Mouse (Mus musculus) CD8-positive naive resting alpha-beta T cell, adult 2 months (primary cell): Measurements from ENCODE around the gene E330021D16Rik.
A peak's percentile ranks its signal among the peaks of the same experiment; 100 is the strongest.

Experiments used
- DNase-seq, 2 experiments: peaks; one replicate each; pipeline ENCODE4 v3.0.0; 2022; ENCODE audit warnings: low read depth in 2 of 2, low spot score in 2 of 2

E330021D16Rik gene

GRCm38 (mm10) chr6:136422084-136422853 is 6.9 kb upstream of the E330021D16Rik start:
- DNase-seq = peak; percentile 55 to 70

- DNase-seq = peak; percentile 13 to 39
Measured at GRCm38 (mm10) chr6:136421059-136421458, 5.7 kb upstream of the E330021D16Rik start.

GRCm38 (mm10) chr6:136418889-136419835 is 3.8 kb upstream of the E330021D16Rik start:
- no peak for DNase-seq

DNA sequence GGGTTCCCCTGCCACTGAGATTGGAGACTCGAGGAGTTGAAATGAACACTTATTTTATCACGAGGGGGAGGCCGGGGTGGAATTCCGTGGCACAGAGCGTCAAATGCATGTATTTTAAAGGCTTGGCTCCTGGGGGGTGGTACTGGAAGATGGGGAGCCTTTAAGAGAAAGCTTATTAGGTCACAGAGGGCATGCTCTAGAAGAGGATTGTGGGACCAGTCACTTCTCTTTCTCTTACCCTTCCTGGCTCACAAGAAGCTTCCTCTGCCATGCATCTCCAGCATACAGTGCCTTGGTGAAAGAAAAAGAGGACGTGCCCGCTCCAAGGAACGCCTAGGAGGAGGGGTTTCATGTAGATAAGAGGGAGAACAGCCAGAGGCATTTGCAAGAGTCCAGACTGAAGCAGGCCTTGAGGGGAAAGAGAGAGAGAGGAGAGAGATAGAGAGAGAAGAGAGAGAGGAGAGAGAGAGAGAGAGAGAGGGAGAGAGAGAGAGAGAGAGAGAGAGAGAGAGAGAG is 3.0 kb upstream of the E330021D16Rik start:
- no peak for DNase-seq

GRCm38 (mm10) chr6:136417864-136418263 is 2.5 kb upstream of the E330021D16Rik start:
- no peak for DNase-seq

DNA sequence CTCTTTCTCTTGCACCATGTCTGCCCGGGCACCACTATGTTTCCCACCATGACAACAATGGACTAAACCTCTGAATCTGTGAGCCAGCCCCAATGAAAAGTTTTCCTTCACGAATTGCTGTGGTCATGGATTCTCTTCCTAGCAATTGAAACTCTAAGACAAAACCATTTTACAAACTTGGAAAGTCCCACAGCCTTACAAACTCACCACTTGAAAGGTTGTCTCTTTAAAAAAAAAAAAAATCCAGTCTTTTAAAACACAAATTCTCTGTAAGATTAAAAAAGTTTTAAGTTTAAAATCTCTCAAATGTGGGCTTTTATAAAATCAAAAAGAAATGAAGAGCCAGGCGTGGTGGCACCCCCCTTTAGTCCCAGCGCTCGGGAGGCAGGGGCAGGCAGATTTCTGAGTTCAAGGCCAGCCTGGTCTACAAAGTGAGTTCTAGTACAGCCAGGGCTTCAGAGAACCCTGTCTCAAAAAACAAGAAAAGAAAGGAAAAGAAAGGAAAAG is 1.5 kb downstream of the E330021D16Rik start:
- no peak for DNase-seq

DNA sequence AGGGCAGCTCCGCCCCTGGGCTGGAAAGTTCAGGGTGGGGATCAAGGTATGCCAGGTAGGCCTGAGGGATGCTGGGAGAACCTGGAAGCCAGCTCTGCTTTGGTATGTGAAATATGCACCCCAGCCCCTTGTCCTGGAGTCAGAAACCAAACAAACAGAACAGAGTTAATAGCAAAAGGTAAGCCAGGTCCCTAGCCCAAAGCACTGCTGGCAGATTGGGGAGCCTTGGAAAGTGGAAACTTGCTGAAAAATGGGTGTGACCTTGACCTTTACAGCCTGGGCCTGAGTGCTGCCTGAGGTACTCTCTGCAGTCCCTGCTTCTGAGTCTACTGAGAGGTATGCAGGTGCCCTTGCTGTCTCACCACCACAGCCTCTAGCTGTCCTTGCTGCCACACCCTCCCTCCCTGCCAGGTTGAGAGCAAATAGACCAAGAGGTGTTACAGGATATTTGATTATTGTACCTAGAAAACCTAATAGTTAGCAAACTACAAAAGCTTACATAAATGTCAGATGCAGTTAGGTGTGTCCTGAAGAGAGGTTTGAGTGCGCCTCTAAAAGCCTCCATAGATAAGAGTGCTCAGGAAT is 7.7 kb downstream of the E330021D16Rik start:
- DNase-seq = no peak

- no peak for DNase-seq
Measured at GRCm38 (mm10) chr6:136396860-136397259, 18.5 kb downstream of the E330021D16Rik start.

- DNase-seq = no peak
Measured at GRCm38 (mm10) chr6:136390262-136390661, 25.1 kb downstream of the E330021D16Rik start.

GRCm38 (mm10) chr6:136385287-136385686 is 30.1 kb downstream of the E330021D16Rik start:
- DNase-seq = no peak

- no peak for DNase-seq
Measured at GRCm38 (mm10) chr6:136383218-136383617, 32.2 kb downstream of the E330021D16Rik start.

DNA sequence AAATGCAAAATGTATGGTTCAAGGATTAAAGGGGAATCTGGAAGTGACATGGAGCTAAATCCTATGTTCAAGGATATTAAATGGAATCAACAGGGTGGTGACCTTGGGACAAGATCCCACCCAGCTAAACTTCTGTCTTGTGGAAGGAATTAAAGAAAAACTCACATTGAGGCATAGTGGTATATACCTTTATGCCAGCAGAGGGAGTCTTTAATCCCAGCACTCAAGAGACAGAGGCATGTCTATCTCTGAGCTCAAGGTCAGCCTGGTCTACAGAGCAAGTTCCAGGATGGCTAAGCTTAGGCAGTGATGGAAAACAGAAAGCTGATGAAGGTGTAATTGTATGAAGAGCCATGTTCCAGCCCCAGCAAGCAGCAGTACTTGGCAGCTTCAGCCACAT is 39.3 kb downstream of the E330021D16Rik start:
- no peak for DNase-seq

DNA sequence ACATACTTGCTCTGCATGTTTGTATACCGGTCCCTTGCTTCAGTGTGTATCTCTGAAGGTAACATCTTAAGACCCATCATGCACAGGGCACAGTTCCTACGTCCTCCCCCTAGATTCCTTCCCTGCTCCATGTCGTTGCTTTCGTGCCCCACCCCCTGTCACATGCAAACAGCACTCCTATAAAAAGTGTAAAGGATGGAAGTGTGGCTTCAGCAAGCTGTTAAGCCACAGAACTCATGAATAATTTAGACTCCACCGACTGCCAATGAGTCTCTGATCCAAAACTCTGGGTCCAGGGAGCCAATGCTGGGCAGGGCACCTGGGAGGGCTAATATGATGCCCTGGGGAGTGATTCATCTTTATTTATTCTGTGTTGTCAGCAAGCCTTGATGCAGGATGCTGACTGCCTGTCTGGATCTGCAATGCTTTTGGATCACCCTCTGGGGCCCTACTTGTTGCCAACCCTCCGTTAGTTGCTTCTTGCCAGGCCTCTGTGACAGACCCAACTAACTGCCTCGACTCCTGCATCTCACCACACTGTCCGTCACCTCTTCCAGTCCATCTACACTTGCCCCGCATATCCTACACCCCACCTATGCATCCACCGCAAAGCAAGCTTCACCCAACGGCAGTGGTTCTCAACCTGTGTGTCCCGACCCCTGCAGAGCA is 50.8 kb downstream of the E330021D16Rik start:
- DNase-seq = no peak

DNA sequence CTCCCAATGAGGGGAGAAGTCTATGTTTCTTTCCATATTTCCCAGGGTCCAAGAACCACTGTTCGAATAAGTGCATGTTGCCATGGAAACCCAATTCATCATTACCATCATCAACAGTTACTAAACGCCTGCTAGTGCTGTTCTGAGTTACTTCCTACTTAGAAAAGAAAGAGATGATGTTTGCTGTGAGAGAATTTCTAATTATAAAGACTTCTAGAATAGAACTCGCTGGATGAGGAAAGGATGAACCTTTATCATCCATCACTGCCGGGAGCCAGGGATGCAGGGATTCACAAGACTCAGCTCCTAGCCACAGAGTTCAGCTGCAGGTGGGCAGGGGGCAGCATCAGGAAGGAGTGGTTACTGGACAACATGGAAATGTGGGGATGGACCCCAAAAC is 51.4 kb downstream of the E330021D16Rik start:
- no peak for DNase-seq

DNA sequence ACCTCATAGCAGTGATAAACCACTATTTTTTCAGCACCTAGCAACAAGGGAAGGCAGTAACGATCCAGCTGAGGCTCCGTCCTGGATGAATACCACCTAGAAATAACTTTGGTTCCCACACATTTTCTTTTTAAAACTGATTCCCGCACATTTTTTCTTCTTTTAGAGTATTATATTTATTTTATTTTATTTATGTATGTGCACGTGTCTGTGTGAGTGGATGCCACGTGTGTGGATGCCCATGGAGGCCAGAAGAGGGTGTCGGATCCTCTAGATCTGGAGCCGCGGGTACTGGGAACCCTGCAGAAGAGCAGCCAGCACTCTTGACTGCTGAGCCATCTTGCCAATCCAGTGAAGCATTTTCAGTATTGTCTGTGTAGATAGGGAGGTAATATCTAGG is 52.1 kb downstream of the E330021D16Rik start:
- no peak for DNase-seq

- DNase-seq = no peak
Measured at GRCm38 (mm10) chr6:136358471-136358870, 56.9 kb downstream of the E330021D16Rik start.

- DNase-seq = peak in 1 of 2 experiments; percentile 25
Measured at GRCm38 (mm10) chr6:136353399-136354184, 61.8 kb downstream of the E330021D16Rik start.
